Mouse (Mus musculus): Measurements from ENCODE around the gene Ccdc134.

The Ccdc134 gene

GRCm38 (mm10) chr15:82170437-82171377, 43.0 kb downstream of the Ccdc134 start:
- 81% methylated on average over 36 of the region's 36 CpGs for WGBS

- 49% methylated on average over 8 of the region's 8 CpGs for WGBS
Observed at GRCm38 (mm10) chr15:82172648-82173047, 44.9 kb downstream of the Ccdc134 start.

- 94% methylated on average over 9 of the region's 9 CpGs for WGBS
Observed at GRCm38 (mm10) chr15:82175091-82175490, 47.4 kb downstream of the Ccdc134 start.

GRCm38 (mm10) chr15:82177743-82178290, 50.1 kb downstream of the Ccdc134 start:
- 76% methylated on average over 7 of the region's 7 CpGs for WGBS

- 69% methylated on average over 5 of the region's 5 CpGs for WGBS
Observed at GRCm38 (mm10) chr15:82181131-82181530, 53.4 kb downstream of the Ccdc134 start.

GRCm38 (mm10) chr15:82182311-82182710, 54.6 kb downstream of the Ccdc134 start:
- WGBS: 99% methylated on average over 4 of the region's 4 CpGs

GRCm38 (mm10) chr15:82183596-82183995, 55.9 kb downstream of the Ccdc134 start:
- 87% methylated on average over 10 of the region's 10 CpGs for WGBS

GRCm38 (mm10) chr15:82184183-82184582, 56.5 kb downstream of the Ccdc134 start:
- WGBS: 85% methylated on average over 7 of the region's 7 CpGs

GRCm38 (mm10) chr15:82184656-82185055, 56.9 kb downstream of the Ccdc134 start:
- WGBS: 91% methylated on average over 10 of the region's 10 CpGs

- WGBS: 91% methylated on average over 14 of the region's 14 CpGs
Observed at GRCm38 (mm10) chr15:82185062-82185783, 57.5 kb downstream of the Ccdc134 start.

GRCm38 (mm10) chr15:82186131-82186530, 58.4 kb downstream of the Ccdc134 start:
- 67% methylated on average over 14 of the region's 14 CpGs for WGBS

GRCm38 (mm10) chr15:82186931-82187330, 59.2 kb downstream of the Ccdc134 start:
- 58% methylated on average over 5 of the region's 5 CpGs for WGBS

GRCm38 (mm10) chr15:82187401-82187800, 59.7 kb downstream of the Ccdc134 start:
- WGBS: 93% methylated on average over 4 of the region's 4 CpGs

GRCm38 (mm10) chr15:82187924-82188323, 60.2 kb downstream of the Ccdc134 start:
- 72% methylated on average over 1 of the region's 1 CpGs for WGBS

- WGBS: 73% methylated on average over 10 of the region's 10 CpGs
Observed at GRCm38 (mm10) chr15:82188481-82189240, 60.9 kb downstream of the Ccdc134 start.

All from cerebral cortex, adult 2 months (tissue).